Mouse (Mus musculus) limb, embryonic 12.5 days (tissue): ENCODE results near the gene Rtl8a. TPM values are rescaled to one million over a fixed set of nuclear protein-coding genes. Genes with fewer than 3 reads are reported as not detected.

Experiments used
- polyA plus RNA-seq: library from polyadenylated mRNA; unstranded; fragments of >200 nt; fragmentation: Nextera tagmentation; extraction: Ambion mirVana; gene quantifications from 2 replicates; pipeline ENCODE4 v1.2.1, GENCODE M21; 2016

Gene Rtl8a
- polyA plus RNA-seq, 1 experiment from 2014 or later = 51.2 TPM

Other genes starting within 250 kb of the Rtl8a start
- gene Etd, start 208.8 kb downstream of the Rtl8a start, polyA plus RNA-seq = not detected in 2 replicates
- 31.6 and 31.9 TPM in 2 replicates for gene Rtl8c, start 35.6 kb downstream of the Rtl8a start, polyA plus RNA-seq
- not detected in 2 replicates for gene Gm14597, start 34.7 kb downstream of the Rtl8a start, polyA plus RNA-seq
- 48.0 and 48.2 TPM in 2 replicates for gene Rtl8b, start 26.7 kb upstream of the Rtl8a start, polyA plus RNA-seq
- 0.35 and 0.56 TPM in 2 replicates for gene 4930502E18Rik, start 81.1 kb upstream of the Rtl8a start, polyA plus RNA-seq
- not detected in 2 replicates for gene 1700013H16Rik, start 114.1 kb upstream of the Rtl8a start, polyA plus RNA-seq
- not detected in 2 replicates for gene Zfp36l3, start 132.7 kb upstream of the Rtl8a start, polyA plus RNA-seq
- 0.50 and 0.72 TPM in 2 replicates for gene Xlr, start 154.0 kb upstream of the Rtl8a start, polyA plus RNA-seq